Mouse (Mus musculus) c-Kit-positive CD71-negative TER-119-negative erythroid progenitor cells, embryonic 14.5 days (primary cell): Measurements from ENCODE around the gene Pdzd2.

ENCODE experiments used
- DNase-seq: peaks from one replicate; pipeline ENCODE4 v3.0.0-alpha.2; 2013; ENCODE audit warnings: low read depth

The Pdzd2 gene

GRCm38 (mm10) chr15:12533254-12533653 is 206.5 kb downstream of the Pdzd2 start:
- no peak for DNase-seq

- no peak for DNase-seq
Observed at GRCm38 (mm10) chr15:12532568-12532967, 207.2 kb downstream of the Pdzd2 start.

GRCm38 (mm10) chr15:12522810-12523209 is 216.9 kb downstream of the Pdzd2 start:
- DNase-seq, result no peak

GRCm38 (mm10) chr15:12520292-12520691 is 219.4 kb downstream of the Pdzd2 start:
- no peak for DNase-seq

- DNase-seq, result no peak
Observed at GRCm38 (mm10) chr15:12518370-12518973, 221.3 kb downstream of the Pdzd2 start.

- no peak for DNase-seq
Observed at GRCm38 (mm10) chr15:12517314-12517813, 222.4 kb downstream of the Pdzd2 start.

- DNase-seq, result no peak
Observed at GRCm38 (mm10) chr15:12515272-12515844, 224.4 kb downstream of the Pdzd2 start.

GRCm38 (mm10) chr15:12513526-12513925 is 226.2 kb downstream of the Pdzd2 start:
- no peak for DNase-seq

GRCm38 (mm10) chr15:12508765-12509377 is 230.9 kb downstream of the Pdzd2 start:
- DNase-seq, result no peak

- DNase-seq, result no peak
Observed at GRCm38 (mm10) chr15:12507523-12507922, 232.2 kb downstream of the Pdzd2 start.

GRCm38 (mm10) chr15:12506514-12506913 is 233.2 kb downstream of the Pdzd2 start:
- DNase-seq, result no peak

GRCm38 (mm10) chr15:12506085-12506484 is 233.6 kb downstream of the Pdzd2 start:
- DNase-seq, result no peak

- DNase-seq, result no peak
Observed at GRCm38 (mm10) chr15:12505556-12505955, 234.2 kb downstream of the Pdzd2 start.

GRCm38 (mm10) chr15:12503907-12504306 is 235.8 kb downstream of the Pdzd2 start:
- DNase-seq, result no peak

- no peak for DNase-seq
Observed at GRCm38 (mm10) chr15:12501924-12502548, 237.7 kb downstream of the Pdzd2 start.

- DNase-seq, result no peak
Observed at GRCm38 (mm10) chr15:12500674-12501073, 239.1 kb downstream of the Pdzd2 start.

- no peak for DNase-seq
Observed at GRCm38 (mm10) chr15:12494084-12494483, 245.6 kb downstream of the Pdzd2 start.

- DNase-seq, result no peak
Observed at GRCm38 (mm10) chr15:12493258-12493657, 246.5 kb downstream of the Pdzd2 start.

GRCm38 (mm10) chr15:12490969-12491368 is 248.8 kb downstream of the Pdzd2 start:
- DNase-seq, result no peak

- DNase-seq, result no peak
Observed at GRCm38 (mm10) chr15:12490527-12490926, 249.2 kb downstream of the Pdzd2 start.

GRCm38 (mm10) chr15:12488316-12488715 is 251.4 kb downstream of the Pdzd2 start:
- no peak for DNase-seq

GRCm38 (mm10) chr15:12481261-12481660 is 258.5 kb downstream of the Pdzd2 start:
- DNase-seq, result no peak

- no peak for DNase-seq
Observed at GRCm38 (mm10) chr15:12480369-12480768, 259.4 kb downstream of the Pdzd2 start.
